Mouse (Mus musculus): ENCODE measurements at regions not wholly inside any gene's neighbourhood (a gene's known extent, or its start where the extent isn't known, plus 50 kb on each side); places are given as distances from the start of the nearest gene placed in this dataset.

- Histone ChIP-seq H3K4me2 (no peak overlapping the region), H3K4me1 (ENCODE audit: insufficient read depth) (peaks cover 24% of the 10 kb centered on the region), H3K27ac (ENCODE audit: low read depth) (no peak overlapping the region), H3K27me3 (ENCODE audit: insufficient read depth, low read length) (peaks cover 5% of the 10 kb centered on the region), H3K4me3 (ENCODE audit: low read depth, low read length) (no peak overlapping the region), H3K9ac (no peak overlapping the region), H3K36me3 (ENCODE audit: insufficient read depth) (no peaks in the 10 kb centered on the region), H3K9me3 (ENCODE audit: low read depth, low read length) (no peaks in the 10 kb centered on the region)
- no peak for TF ChIP-seq CTCF (IDR thresholded peaks at IDR 0.05; ENCODE audit: low read depth)
- DNase-seq (peak; percentile 78), ATAC-seq (ENCODE audit: insufficient read depth) (no peak)
- 38% methylated on average over 6 of the region's 6 CpGs for WGBS
Observed at GRCm38 (mm10) chr9:61154721-61155120, 217.4 kb upstream of the Tle3 start.

- 30% methylated on average over 14 of the region's 14 CpGs for WGBS
- Histone ChIP-seq H3K36me3 (ENCODE audit: insufficient read depth) (no peaks in the 10 kb centered on the region), H3K27ac (ENCODE audit: low read depth) (no peak overlapping the region), H3K27me3 (ENCODE audit: insufficient read depth, low read length) (peaks cover 3% of the 10 kb centered on the region; the same call in 1 of the 2 replicates), H3K9me3 (ENCODE audit: low read depth, low read length) (no peaks in the 10 kb centered on the region), H3K4me2 (peak overlapping the region; percentile 10; the same call in 1 of the 2 replicates), H3K4me1 (ENCODE audit: insufficient read depth) (peaks cover 24% of the 10 kb centered on the region), H3K9ac (no peak overlapping the region), H3K4me3 (ENCODE audit: low read depth, low read length) (no peak overlapping the region)
- ATAC-seq (ENCODE audit: insufficient read depth) (no peak), DNase-seq (peak; percentile 64)
- TF ChIP-seq CTCF (IDR thresholded peaks at IDR 0.05; ENCODE audit: low read depth): no peak
Observed at GRCm38 (mm10) chr9:61155851-61156250, 216.3 kb upstream of the Tle3 start.

- DNase-seq: peak; percentile 61
- Histone ChIP-seq H3K4me3 (ENCODE audit: low read depth, low read length) (no peak overlapping the region), H3K36me3 (ENCODE audit: insufficient read depth) (no peaks in the 10 kb centered on the region), H3K9ac (no peak overlapping the region), H3K27ac (ENCODE audit: low read depth) (peak overlapping the region; percentile 27; the same call in 1 of the 2 replicates), H3K27me3 (ENCODE audit: insufficient read depth, low read length) (0 out of 2 replicates have a peak, but pooled peaks cover 3% of the 10 kb centered on the region), H3K4me1 (ENCODE audit: insufficient read depth) (peaks cover 25% of the 10 kb centered on the region), H3K9me3 (ENCODE audit: low read depth, low read length) (no peaks in the 10 kb centered on the region), H3K4me2 (no peak overlapping the region)
- no peak for TF ChIP-seq CTCF (IDR thresholded peaks at IDR 0.05; ENCODE audit: low read depth)
- WGBS: 27% methylated on average over 10 of the region's 10 CpGs
- ATAC-seq (ENCODE audit: insufficient read depth): 0 out of 2 replicates have a peak, but pooled peaks have one; percentile 48
Observed at GRCm38 (mm10) chr9:61158192-61158770, 213.9 kb upstream of the Tle3 start.

GRCm38 (mm10) chr9:61159159-61159558, 213.0 kb upstream of the Tle3 start:
- Histone ChIP-seq H3K9ac (no peak overlapping the region), H3K27ac (ENCODE audit: low read depth) (peak overlapping the region; percentile 59), H3K4me3 (ENCODE audit: low read depth, low read length) (no peak overlapping the region), H3K9me3 (ENCODE audit: low read depth, low read length) (no peaks in the 10 kb centered on the region), H3K4me1 (ENCODE audit: insufficient read depth) (peaks cover 29% of the 10 kb centered on the region), H3K4me2 (no peak overlapping the region), H3K27me3 (ENCODE audit: insufficient read depth, low read length) (0 out of 2 replicates have a peak, but pooled peaks cover 3% of the 10 kb centered on the region), H3K36me3 (ENCODE audit: insufficient read depth) (no peaks in the 10 kb centered on the region)
- peak; percentile 47 for DNase-seq
- no peak for TF ChIP-seq CTCF (IDR thresholded peaks at IDR 0.05; ENCODE audit: low read depth)
- ATAC-seq (ENCODE audit: insufficient read depth): no peak
- WGBS: 66% methylated on average over 2 of the region's 2 CpGs

- H3K27ac ChIP-seq (ENCODE audit: low read depth): no peak overlapping the region
- H3K27me3 ChIP-seq (ENCODE audit: insufficient read depth, low read length): 0 out of 2 replicates have a peak, but pooled peaks cover 3% of the 10 kb centered on the region
- no peak for ATAC-seq (ENCODE audit: insufficient read depth)
- no peak overlapping the region for H3K4me3 ChIP-seq (ENCODE audit: low read depth, low read length)
- H3K4me1 ChIP-seq (ENCODE audit: insufficient read depth): peaks cover 30% of the 10 kb centered on the region
- no peak overlapping the region for H3K9ac ChIP-seq
- peak; percentile 48 for DNase-seq
- no peak overlapping the region for H3K4me2 ChIP-seq
- no peak for TF ChIP-seq CTCF (IDR thresholded peaks at IDR 0.05; ENCODE audit: low read depth)
- H3K36me3 ChIP-seq (ENCODE audit: insufficient read depth): no peaks in the 10 kb centered on the region
- 60% methylated on average over 10 of the region's 10 CpGs for WGBS
- H3K9me3 ChIP-seq (ENCODE audit: low read depth, low read length): no peaks in the 10 kb centered on the region
Observed at GRCm38 (mm10) chr9:61159616-61160015, 212.6 kb upstream of the Tle3 start.

GRCm38 (mm10) chr9:61162884-61163283, 209.3 kb upstream of the Tle3 start:
- H3K9ac ChIP-seq: no peak overlapping the region
- no peak overlapping the region for H3K27ac ChIP-seq (ENCODE audit: low read depth)
- no peaks in the 10 kb centered on the region for H3K9me3 ChIP-seq (ENCODE audit: low read depth, low read length)
- WGBS: 84% methylated on average over 10 of the region's 10 CpGs
- DNase-seq (no peak), ATAC-seq (ENCODE audit: insufficient read depth) (no peak)
- peaks cover 52% of the 10 kb centered on the region for H3K4me1 ChIP-seq (ENCODE audit: insufficient read depth)
- H3K4me3 ChIP-seq (ENCODE audit: low read depth, low read length): no peak overlapping the region
- H3K27me3 ChIP-seq (ENCODE audit: insufficient read depth, low read length): no peaks in the 10 kb centered on the region
- no peak overlapping the region for H3K4me2 ChIP-seq
- no peaks in the 10 kb centered on the region for H3K36me3 ChIP-seq (ENCODE audit: insufficient read depth)
- TF ChIP-seq CTCF (IDR thresholded peaks at IDR 0.05; ENCODE audit: low read depth): no peak

- Histone ChIP-seq H3K9me3 (ENCODE audit: low read depth, low read length) (no peaks in the 10 kb centered on the region), H3K4me3 (ENCODE audit: low read depth, low read length) (no peak overlapping the region), H3K4me2 (no peak overlapping the region), H3K27ac (ENCODE audit: low read depth) (peak overlapping the region; percentile 68; the same call in 1 of the 2 replicates), H3K36me3 (ENCODE audit: insufficient read depth) (no peaks in the 10 kb centered on the region), H3K4me1 (ENCODE audit: insufficient read depth) (peaks cover 53% of the 10 kb centered on the region), H3K27me3 (ENCODE audit: insufficient read depth, low read length) (no peaks in the 10 kb centered on the region), H3K9ac (no peak overlapping the region)
- ATAC-seq (ENCODE audit: insufficient read depth) (peak; percentile 60), DNase-seq (peak; percentile 93)
- WGBS: 24% methylated on average over 19 of the region's 19 CpGs
- no peak for TF ChIP-seq CTCF (IDR thresholded peaks at IDR 0.05; ENCODE audit: low read depth)
Observed at GRCm38 (mm10) chr9:61163671-61164288, 208.4 kb upstream of the Tle3 start.

Measured in lung, embryonic 14.5 days (tissue).